Mouse (Mus musculus) heart, adult 18-20 months (tissue): ENCODE measurements around the gene Jpt2. TPM values are rescaled to one million over a fixed set of nuclear protein-coding genes. Genes with fewer than 3 reads are reported as not detected.

Experiments used
- total RNA-seq, 2 experiments: library from RNA; stranded (reverse); gene quantifications; 2 replicates each; pipeline ENCODE4 v1.2.3; 2021

Jpt2 gene
- total RNA-seq, 2 experiments from 2014 or later, result 8.9 to 11.2 TPM

Other genes starting within 250 kb of the Jpt2 start
- not detected for gene Rnf151, start 242.6 kb downstream of the Jpt2 start, total RNA-seq
- gene Rps2, start 242.6 kb downstream of the Jpt2 start, total RNA-seq, result 100 to 1,000 TPM; 701 to 738 TPM
- 1,000 to 10,000 TPM in 1 of 2 experiments, 100 to 1,000 TPM in 1; 976 to 1,178 TPM for gene Ndufb10, start 236.2 kb downstream of the Jpt2 start, total RNA-seq
- 100 to 1,000 TPM; 390 to 433 TPM for gene Rpl3l, start 232.9 kb downstream of the Jpt2 start, total RNA-seq
- gene Msrb1, start 224.0 kb downstream of the Jpt2 start, total RNA-seq, result 100 to 1,000 TPM; 181 to 183 TPM
- under 1 TPM in 1 of 2 experiments, not detected in 1; 0.33 TPM for gene Hs3st6, start 207.7 kb downstream of the Jpt2 start, total RNA-seq
- under 1 TPM in 1 of 2 experiments, not detected in 1; 0.15 TPM for gene Meiob, start 156.4 kb downstream of the Jpt2 start, total RNA-seq
- 10 to 100 TPM; 86.0 to 91.0 TPM for gene Hagh, start 120.5 kb downstream of the Jpt2 start, total RNA-seq
- gene Fahd1, start 110.3 kb downstream of the Jpt2 start, total RNA-seq, result 10 to 100 TPM; 92.1 to 96.6 TPM
- gene Igfals, start 94.7 kb downstream of the Jpt2 start, total RNA-seq, result 10 to 100 TPM; 12.0 to 12.4 TPM
- gene Nubp2, start 74.3 kb downstream of the Jpt2 start, total RNA-seq, result 10 to 100 TPM; 20.0 to 21.3 TPM
- gene Spsb3, start 74.0 kb downstream of the Jpt2 start, total RNA-seq, result 10 to 100 TPM; 28.1 to 34.0 TPM
- 10 to 100 TPM; 18.4 to 22.3 TPM for gene Eme2, start 65.6 kb downstream of the Jpt2 start, total RNA-seq
- gene Mrps34, start 65.6 kb downstream of the Jpt2 start, total RNA-seq, result 100 to 1,000 TPM in 1 of 2 experiments, 10 to 100 TPM in 1; 99.9 to 125 TPM
- gene Nme3, start 64.2 kb downstream of the Jpt2 start, total RNA-seq, result 10 to 100 TPM; 33.8 to 36.0 TPM
- gene Mapk8ip3, start 23.7 kb downstream of the Jpt2 start, total RNA-seq, result 10 to 100 TPM; 55.9 to 64.8 TPM
- gene Cramp1l, start 55.1 kb upstream of the Jpt2 start, total RNA-seq, result 10 to 100 TPM in 1 of 2 experiments, 1 to 10 TPM in 1; 9.5 to 10.7 TPM
- 1 to 10 TPM; 3.5 to 5.5 TPM for gene Ift140, start 55.4 kb upstream of the Jpt2 start, total RNA-seq
- gene Tmem204, start 122.9 kb upstream of the Jpt2 start, total RNA-seq, result 10 to 100 TPM; 41.5 to 48.0 TPM
- 10 to 100 TPM; 11.1 to 14.5 TPM for gene Telo2, start 155.3 kb upstream of the Jpt2 start, total RNA-seq
- gene Ptx4, start 160.1 kb upstream of the Jpt2 start, total RNA-seq, result 1 to 10 TPM; 2.5 to 3.0 TPM
- 10 to 100 TPM; 26.2 to 31.3 TPM for gene Clcn7, start 172.7 kb upstream of the Jpt2 start, total RNA-seq
- gene Ccdc154, start 201.8 kb upstream of the Jpt2 start, total RNA-seq, result not detected
- not detected for gene Gm38655, start 214.8 kb upstream of the Jpt2 start, total RNA-seq
- gene BC003965, start 223.9 kb upstream of the Jpt2 start, total RNA-seq, result 10 to 100 TPM; 21.3 to 24.1 TPM
- gene Unkl, start 227.7 kb upstream of the Jpt2 start, total RNA-seq, result 1 to 10 TPM; 7.0 to 8.7 TPM